Mouse (Mus musculus) regulatory T cell (primary cell): ENCODE measurements around the gene Zmat3.

Source experiments
- in situ Hi-C: fragments of 300-600 bp; cut with MboI, MseI; formaldehyde crosslinking; loops from one replicate; pipeline ENCODE4 v1.15.1; 2025; ENCODE audit warnings: high pct_unique_total_duplicates

The Zmat3 gene

DNA sequence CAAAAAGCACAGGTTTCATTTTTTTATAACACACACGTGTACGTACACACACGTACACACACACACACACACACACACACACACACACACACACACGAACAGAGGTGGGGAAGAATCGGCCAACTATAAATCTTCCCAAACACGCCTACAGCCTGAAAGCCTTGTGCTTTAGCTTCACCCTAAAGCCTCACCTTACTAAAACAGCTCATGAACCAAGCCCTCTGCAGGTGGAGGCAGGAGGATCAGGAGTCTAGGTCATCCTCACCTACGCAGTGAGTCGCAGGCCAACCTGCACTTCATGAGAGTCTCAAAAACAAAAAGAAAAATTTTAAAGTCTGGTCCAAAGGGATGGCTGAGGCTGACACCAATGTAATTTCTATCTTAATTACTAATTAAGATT, 6.7 kb upstream of the Zmat3 start:
- in situ Hi-C loops: no loop called here

GRCm38 (mm10) chr3:32371957-32372356, 6.1 kb upstream of the Zmat3 start:
- in situ Hi-C loops: no loop called here

- in situ Hi-C loops: loop anchor here (5.0 to 10.0 kb wide), 2 partner anchors 55 to 327 kb away; no protein-coding TSS in a partner anchor
Measured at GRCm38 (mm10) chr3:32367516-32367915, 1.7 kb upstream of the Zmat3 start.

GRCm38 (mm10) chr3:32366246-32366734, 476 bp upstream of the Zmat3 start:
- in situ Hi-C loops: loop anchor here (5.0 to 10.0 kb wide), 2 partner anchors 56 to 329 kb away; no protein-coding TSS in a partner anchor

- in situ Hi-C loops: loop anchor here (5.0 to 10.0 kb wide), 2 partner anchors 57 to 330 kb away; no protein-coding TSS in a partner anchor
Measured at GRCm38 (mm10) chr3:32364841-32365545, 821 bp downstream of the Zmat3 start.

DNA sequence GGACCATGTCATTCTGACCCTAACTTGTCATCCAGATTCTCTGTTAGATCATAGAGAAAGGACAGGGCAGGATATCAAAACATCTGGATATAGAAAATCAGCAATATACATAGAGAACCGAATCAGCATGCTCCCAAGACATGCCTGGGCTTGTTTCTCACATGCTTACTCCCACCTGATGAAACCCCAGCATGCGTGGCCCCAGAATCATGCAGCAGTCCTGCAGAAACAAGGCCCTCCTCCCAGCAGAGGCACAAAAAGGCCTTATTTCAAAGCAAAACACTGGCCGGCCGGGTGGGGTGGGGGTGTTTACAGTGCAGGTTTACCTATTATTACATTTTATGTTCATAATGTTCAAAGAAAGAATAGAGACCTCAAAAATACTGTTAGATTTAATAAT, 1.6 kb downstream of the Zmat3 start:
- in situ Hi-C loops: loop anchor here (10.0 kb wide), 1 partner anchor 331 kb away; no protein-coding TSS in a partner anchor

DNA sequence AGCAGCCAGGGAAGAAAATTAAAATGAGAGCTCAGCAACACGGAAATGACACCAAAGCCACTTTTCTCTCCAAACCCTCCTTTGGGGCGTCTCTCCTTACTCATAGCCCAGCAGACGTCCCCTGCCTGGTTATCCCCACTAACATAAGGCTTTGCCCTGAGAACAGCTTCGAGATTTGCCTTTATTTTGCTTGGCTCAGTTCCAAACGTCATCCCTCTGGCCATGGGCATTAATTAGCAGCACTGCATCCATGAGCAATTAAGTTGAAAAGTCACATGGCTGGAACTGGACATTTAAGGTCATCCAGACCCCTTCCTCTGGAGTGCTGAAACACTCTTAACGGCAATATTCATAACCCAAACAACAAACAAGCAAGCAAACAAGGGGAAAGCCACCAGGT, 4.6 kb downstream of the Zmat3 start:
- in situ Hi-C loops: loop anchor here (10.0 kb wide), 1 partner anchor 334 kb away; no protein-coding TSS in a partner anchor

- in situ Hi-C loops: no loop called here
Measured at GRCm38 (mm10) chr3:32347881-32348280, 17.9 kb downstream of the Zmat3 start.

DNA sequence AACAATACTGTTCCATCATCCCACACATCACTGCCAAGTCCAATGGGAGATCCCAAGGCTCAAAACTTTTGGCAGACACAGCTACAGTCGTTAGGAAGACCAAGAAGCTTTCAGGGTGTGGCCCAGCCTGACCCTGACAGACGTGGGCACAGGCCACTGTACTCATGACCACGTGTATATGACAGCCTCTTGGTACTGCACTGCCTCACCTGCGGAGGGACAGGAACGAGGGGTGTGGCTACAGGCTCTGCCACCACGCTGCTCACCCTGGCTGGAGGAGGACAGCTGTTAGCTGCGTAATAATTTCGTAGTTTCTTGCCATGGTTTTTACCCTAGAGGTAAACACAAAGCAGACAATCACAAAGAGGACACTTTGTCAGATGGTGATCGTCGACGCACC, 20.6 kb downstream of the Zmat3 start:
- in situ Hi-C loops: no loop called here

DNA sequence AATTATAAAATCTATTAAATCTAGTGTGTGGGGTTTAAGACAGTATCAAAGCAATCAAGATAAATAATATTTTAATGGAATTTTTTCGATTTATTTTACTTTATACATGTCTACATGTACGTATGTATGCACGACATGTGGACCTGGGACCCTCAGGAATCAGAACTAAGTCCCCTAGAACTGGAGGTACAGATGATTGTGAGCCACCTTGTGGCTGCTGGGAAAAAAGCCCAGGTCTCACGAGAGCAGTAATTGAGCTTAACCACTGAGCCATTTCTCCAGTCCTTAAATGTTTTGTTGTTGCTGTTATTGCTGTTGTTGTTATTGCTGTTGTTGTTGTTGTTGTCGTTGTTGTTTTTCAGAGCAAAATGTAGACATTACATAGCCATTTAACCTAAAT, 21.0 kb downstream of the Zmat3 start:
- in situ Hi-C loops: no loop called here

DNA sequence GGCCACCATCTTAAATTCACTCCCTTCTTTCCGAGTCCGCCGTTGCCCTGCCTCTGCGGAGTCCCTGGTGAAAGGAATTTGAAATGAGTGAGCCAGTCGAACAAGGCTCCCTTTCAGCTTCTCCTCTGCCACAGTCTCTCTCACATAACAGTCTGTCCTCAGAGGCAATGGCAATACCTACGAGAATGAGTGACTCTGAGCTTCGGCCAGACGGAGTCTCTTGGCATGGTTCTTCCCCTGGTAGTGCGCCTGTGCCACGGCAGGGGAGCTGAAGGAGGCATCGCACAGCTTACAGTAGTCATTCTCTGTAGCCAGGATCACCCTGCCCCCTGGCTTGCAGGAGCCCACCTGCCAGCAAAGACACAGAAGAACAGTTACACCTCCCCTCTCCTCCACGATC, 22.4 kb downstream of the Zmat3 start:
- in situ Hi-C loops: no loop called here

- in situ Hi-C loops: no loop called here
Measured at GRCm38 (mm10) chr3:32341434-32341833, 24.4 kb downstream of the Zmat3 start.

- in situ Hi-C loops: no loop called here
Measured at GRCm38 (mm10) chr3:32338231-32338630, 27.6 kb downstream of the Zmat3 start.

GRCm38 (mm10) chr3:32337770-32338169, 28.0 kb downstream of the Zmat3 start:
- in situ Hi-C loops: no loop called here

GRCm38 (mm10) chr3:32334901-32335300, 30.9 kb downstream of the Zmat3 start:
- in situ Hi-C loops: loop anchor here (5.0 kb wide), 1 partner anchor 172 kb away; no protein-coding TSS in a partner anchor

DNA sequence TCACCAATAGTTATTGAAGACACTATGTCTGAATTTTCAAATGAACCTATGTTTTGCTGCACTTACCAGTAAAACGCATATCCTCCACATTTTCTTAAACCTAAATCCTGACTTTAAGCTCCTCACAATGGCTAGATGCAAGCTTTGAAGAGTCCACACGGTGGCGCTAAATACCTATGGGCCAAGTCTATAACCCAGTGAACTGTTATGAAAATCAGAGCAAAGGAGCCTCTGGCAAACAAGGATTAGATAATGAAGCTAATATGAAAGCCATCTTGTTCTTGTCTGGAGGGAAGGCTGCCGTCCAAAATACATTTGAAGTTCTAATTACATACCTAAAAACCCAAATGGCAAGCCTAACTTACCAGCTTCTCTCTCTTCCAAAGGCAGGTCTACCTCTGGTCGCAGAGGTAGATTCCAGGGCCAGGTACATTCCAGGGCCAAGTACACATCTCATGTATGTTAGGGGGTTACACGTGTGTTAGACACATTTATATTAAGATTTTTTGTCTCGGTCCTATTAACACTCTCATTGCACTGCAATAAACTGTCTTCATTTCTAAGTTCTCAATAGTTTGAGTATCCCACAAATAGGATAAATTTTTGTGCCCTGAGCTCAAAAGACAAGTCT, 32.2 kb downstream of the Zmat3 start:
- in situ Hi-C loops: loop anchor here (5.0 kb wide), 1 partner anchor 174 kb away; no protein-coding TSS in a partner anchor

DNA sequence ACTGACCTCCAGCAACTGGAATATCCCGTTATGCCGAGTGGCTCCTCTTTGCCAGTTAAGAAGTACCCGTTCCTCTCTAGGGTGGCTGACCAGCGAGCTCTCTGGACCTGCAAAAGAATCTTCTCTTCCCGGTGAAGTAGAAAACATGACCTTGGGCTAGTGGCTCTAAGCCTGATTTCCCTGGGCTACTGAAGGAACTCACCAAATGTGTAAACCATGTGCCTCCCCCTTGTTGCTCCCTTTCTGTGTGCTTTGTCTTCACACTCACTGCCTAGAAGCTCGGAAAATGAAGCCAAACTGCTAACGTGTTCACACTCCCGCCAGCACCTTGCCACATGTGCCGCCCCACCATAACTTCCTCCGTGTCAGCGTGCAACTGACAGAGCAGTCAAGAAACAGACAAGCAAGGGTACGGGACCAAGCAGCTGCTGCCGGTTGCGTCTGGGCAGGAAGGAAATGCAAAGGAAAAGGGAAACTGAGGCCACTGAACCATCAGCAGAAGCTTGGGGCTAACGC, 47.9 kb downstream of the Zmat3 start:
- in situ Hi-C loops: no loop called here

DNA sequence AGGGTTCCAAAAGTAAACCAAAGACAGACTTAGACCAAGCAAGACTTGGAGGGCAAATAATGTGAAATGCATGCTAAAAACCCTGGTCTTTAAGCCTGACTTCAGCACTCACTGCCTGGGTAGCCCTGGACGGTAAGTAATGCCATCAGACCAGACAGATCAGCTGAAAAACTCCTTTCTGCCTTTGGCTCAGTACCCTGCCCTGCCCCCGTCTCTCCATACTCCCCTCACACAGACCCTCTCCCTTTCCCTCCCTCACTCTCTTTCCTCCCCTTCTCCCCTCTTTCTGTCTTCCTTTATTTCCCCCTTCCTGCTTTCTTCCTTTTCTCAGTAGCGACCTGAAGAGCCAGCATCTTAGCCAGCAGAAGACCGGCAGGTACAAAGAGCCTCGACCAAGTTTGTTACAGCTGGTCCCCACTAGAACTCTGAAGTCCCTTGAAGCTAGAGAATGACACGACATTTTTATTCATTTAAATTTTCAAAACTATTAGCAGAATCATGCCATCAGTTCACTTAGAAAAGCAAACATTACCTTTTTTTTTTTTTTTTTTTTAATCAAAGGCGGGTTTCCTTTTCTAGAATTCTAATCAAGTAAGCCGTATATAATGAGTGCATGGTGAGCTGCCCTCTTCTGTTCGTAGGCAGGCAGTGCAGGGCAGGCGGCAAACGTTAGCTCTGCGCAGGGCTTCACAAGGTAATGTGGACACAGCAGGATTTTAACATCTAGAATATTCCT, 48.5 kb downstream of the Zmat3 start:
- in situ Hi-C loops: no loop called here

- in situ Hi-C loops: no loop called here
Measured at GRCm38 (mm10) chr3:32314746-32315145, 51.1 kb downstream of the Zmat3 start.

- in situ Hi-C loops: no loop called here
Measured at GRCm38 (mm10) chr3:32304171-32304570, 61.6 kb downstream of the Zmat3 start.

- in situ Hi-C loops: loop anchor here (25.0 kb wide), 1 partner anchor 480 kb away; no protein-coding TSS in a partner anchor
Measured at GRCm38 (mm10) chr3:32292001-32292400, 73.8 kb downstream of the Zmat3 start.
